Mouse (Mus musculus): ENCODE measurements around the gene Cutc.

DNA sequence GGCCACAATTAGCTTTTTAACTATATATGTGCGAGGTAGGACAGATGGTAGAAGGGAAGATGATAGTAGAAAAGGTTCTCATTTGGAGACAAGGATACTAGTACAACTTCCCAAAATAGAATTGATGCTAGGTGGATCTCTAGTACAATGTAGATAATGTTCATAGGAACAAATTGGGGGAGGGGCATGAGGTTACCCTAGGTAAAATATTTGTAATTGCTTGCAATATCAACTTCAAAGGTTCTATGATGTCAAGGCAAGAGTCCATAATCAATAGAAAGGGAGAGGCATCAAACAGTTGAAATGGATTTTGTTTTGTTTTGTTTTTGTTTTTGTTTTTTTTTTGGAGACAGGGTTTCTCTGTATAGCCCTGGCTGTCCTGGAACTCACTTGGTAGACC, 41.2 kb downstream of the Cutc start:
- TF ChIP-seq CHD2 (IDR thresholded peaks at IDR 0.05; ENCODE audit: low read depth, low read length) (no peak), ZC3H11A (IDR thresholded peaks at IDR 0.05; ENCODE audit: borderline replicate concordance, low read depth, low read length) (no peak), MAFK (IDR thresholded peaks at IDR 0.05; ENCODE audit: insufficient read depth, low read depth, low read length) (no peak), ZNF384 (IDR thresholded peaks at IDR 0.05; ENCODE audit: low read depth, low read length) (no peak), HCFC1 (IDR thresholded peaks at IDR 0.05; ENCODE audit: borderline replicate concordance, insufficient read depth, low read length) (no peak)

All from ES-E14 (cell line).